Comparison of ENCODE assay signal across 15 mouse cellular contexts in the genomic region with DNA sequence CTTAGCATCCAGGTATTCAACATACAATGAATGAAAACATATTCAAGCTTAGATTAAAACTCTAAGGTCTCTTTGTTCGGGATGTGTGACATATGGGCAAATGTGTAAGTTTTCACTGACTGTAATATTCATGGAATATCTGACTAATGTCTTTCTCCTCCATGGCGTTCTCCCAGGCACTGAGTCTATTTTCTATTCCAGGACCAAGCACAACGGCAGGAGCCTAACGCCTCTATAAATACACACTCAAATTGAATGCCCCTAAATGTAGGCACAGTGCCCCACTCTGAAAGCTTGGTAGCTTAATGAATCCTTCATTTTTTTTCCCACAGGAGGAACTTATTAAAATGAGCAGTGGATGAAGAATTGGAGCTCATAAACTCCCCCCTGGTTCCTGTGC. TPM values are rescaled to one million over a fixed set of nuclear protein-coding genes. Genes with fewer than 3 reads are reported as not detected.
"Had no signal": no experiment of that assay in that cellular context is flagged by ENCODE, and none has a peak within 500 bp of the region (broad histone marks: within the 10 kb centered on the region; RNA-seq: fewer than 3 reads in every experiment).

No protein-coding gene starts in this region.

- H3K27ac ChIP-seq: limb, embryonic 15.5 days; liver, embryonic 12.5 days; midbrain, embryonic 10.5 days; neural tube, embryonic 15.5 days; stomach, embryonic 15.5 days had no signal

- DNase-seq: kidney, adult 8-10 months; kidney, postnatal 25 days; lung, embryonic 14.5 days; lung, postnatal 10 days; lung, postnatal 4 days; midbrain, embryonic 14.5 days; thymus, postnatal 36 days had no signal

- H3K4me3 ChIP-seq: limb, embryonic 15.5 days; liver, embryonic 12.5 days; midbrain, embryonic 10.5 days; myocyte; neural tube, embryonic 15.5 days; stomach, embryonic 15.5 days had no signal

- H3K27me3 ChIP-seq: limb, embryonic 15.5 days; liver, embryonic 12.5 days; neural tube, embryonic 15.5 days; stomach, embryonic 15.5 days had no signal

- ATAC-seq: intestine, postnatal 0 days; liver, embryonic 12.5 days had no signal

- H3K4me2 ChIP-seq: limb, embryonic 15.5 days; liver, embryonic 12.5 days; lung, embryonic 14.5 days; neural tube, embryonic 15.5 days; stomach, embryonic 15.5 days had no signal

- H3K9ac ChIP-seq: limb, embryonic 15.5 days; liver, embryonic 12.5 days; lung, embryonic 14.5 days; neural tube, embryonic 15.5 days; stomach, embryonic 15.5 days had no signal

- H3K36me3 ChIP-seq: limb, embryonic 15.5 days; liver, embryonic 12.5 days; midbrain, embryonic 10.5 days; neural tube, embryonic 15.5 days; stomach, embryonic 15.5 days had no signal

- H3K9me3 ChIP-seq: limb, embryonic 15.5 days; liver, embryonic 12.5 days; neural tube, embryonic 15.5 days; stomach, embryonic 15.5 days had no signal

- H3K4me1 ChIP-seq: limb, embryonic 15.5 days; liver, embryonic 12.5 days; midbrain, embryonic 10.5 days; neural tube, embryonic 15.5 days; stomach, embryonic 15.5 days had no signal

RNA-seq across cellular contexts. Expression of gene Cacna2d3, which starts 47.8 kb away (rescaled TPM):
- total RNA-seq: megakaryocyte, adult 5-6 weeks had no signal
